Mouse (Mus musculus) MN1 (cell line): ENCODE measurements around the gene Tnrc6b.

Experiments
- DNase-seq: peaks from one replicate; pipeline ENCODE4 v3.0.0-alpha.2; 2016; ENCODE audit warnings: low spot score

The Tnrc6b gene

DNA sequence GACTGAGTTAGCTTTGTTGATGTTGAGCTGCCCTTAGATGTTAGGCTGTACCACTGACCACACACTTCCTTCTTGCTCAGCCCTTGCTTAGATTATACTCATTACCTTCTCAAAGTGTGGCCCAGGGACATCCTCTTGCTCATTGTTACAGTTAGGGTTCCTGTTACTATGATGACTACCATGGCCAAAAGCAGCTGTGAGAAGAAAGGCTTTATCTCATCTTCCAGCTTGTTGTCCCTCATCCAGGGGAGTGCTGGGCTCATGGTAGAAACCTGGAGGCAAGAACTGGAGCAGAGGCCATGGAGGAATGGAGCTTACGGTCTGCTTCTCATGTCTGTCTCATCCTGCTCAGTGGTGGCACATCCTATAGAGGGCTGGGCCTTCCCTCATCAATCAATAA, 28.9 kb downstream of the Tnrc6b start:
- no peak for DNase-seq

DNA sequence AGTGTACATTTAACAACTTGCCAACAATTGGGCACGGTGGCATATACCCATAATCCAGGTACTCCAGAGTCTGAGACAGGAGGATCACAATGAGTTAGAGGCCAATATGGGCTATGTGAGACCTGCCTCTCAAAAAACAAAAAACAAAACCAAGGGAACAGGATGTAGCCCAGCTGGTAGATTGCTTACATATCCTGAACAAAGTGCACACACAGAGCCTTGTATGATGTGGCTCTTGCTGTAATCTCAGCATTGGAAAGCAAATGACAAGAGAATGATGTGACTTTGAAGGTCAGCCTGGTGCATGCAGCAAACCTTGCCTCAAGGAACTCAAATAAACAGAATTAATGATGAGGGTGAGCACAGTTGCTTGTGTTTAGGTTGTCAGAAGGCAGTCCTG, 30.7 kb downstream of the Tnrc6b start:
- DNase-seq: no peak

DNA sequence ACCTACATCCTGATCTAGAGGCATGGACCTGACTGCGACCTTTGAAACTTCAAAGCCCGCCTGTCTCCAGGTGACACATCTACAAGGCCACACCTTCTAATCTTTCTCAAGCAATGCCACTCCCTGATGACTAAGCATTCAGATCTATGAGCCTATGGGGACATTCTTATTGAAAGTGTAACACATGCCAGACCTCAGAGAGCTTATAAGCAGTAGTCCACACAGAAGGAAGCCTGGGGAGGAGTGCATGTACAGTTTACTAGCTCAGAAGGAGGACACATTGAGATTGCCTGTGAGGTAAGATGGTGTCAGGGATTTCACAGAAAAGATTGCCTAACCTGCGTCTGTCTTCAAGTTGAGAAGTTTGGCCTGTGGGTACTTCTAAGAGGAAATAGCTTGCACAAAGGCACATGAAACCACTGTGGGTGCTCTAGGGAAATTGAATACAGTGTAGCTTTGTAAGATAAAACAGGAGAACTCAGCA, 31.9 kb downstream of the Tnrc6b start:
- DNase-seq: no peak

DNA sequence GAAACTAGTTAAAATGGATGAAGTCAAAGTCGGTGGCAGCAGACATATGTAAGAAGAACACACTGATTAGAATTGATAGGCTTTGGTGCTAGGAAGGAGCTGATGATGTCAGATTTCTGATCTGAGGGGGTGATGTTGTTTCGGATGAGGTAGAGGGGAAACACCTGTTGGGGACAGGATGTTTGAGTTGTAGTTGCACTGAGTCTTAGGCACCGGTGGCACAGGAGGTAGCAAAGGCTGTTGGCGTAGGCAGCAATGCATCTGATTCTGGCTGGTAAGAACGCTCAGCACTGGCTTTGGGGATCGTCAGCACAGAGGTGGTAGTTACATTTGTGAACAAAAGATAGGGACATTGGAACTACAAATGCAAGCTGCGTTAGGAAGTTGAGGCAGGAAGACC, 32.5 kb downstream of the Tnrc6b start:
- no peak for DNase-seq

DNA sequence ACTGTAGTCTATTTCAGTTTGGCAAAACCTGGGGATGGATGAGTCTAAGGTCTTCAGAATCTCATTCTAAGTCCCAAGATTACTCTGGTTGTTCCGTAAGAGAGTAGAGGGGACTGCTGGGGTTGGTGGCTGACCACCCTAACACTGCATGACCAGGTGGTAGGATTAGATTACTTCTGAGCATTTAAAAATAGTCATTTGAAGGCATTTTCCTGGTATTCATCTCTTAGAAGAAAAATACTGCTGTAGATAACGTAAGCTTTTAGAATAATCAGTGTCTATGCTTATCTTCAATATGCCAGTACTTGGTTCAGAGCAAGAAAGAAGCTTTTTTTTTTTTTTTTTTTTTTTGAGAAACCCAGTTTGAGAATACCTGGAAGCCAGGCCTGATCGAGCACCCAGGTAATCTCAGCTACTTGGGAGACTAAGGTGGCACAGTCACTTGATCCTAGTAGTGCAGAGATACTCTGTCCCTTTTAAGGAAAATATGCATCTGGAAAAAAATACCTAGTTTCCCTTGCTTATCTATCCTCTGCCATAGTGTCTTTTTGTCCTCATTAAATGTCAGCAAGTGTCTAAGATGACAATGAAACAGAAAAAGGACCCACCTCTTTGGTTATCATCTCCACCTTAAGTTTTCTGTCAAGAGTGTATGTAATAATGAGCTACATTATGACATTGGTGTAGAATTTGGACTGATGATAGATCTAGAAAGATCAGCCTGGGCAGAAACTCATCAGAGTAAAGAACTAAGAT, 33.7 kb downstream of the Tnrc6b start:
- DNase-seq: no peak

DNA sequence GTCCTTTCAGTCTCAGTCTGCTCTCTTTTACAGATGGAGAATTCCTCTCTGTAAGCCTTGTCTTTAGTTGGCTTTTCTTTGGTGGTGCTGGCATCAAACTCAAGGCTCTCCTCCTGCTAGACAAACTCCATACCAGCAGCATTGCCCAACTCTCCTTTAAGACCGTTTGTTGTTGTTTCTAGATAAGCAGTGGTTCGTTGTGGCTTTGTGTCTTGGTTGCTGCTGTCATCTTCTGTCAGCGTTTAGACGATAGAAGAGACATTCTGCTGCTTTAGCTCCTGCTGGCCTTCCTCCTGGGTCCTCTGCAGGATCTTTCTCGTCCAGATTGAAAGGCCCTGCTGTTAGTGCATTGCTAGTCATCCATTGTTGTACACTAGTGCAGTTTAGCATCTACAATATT, 37.9 kb downstream of the Tnrc6b start:
- no peak for DNase-seq

DNA sequence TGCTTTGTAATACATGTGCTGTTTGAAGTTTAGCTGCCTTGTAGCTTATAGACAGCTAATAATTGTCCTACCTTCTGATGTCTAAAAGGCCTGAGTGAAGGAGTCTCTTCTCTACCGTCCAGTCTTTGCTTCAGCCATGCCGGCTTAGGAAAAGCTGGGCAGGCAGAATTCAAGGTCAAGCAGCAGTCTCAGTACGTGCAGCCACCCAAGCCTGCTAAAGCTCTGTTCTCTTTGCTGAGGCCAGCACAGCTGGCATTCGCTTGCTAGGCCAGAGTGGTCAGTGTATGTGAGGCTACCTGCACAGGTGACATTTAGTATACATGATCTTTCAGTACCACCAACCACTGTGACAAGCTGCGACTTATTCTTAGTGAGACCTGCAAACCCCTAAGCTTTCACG, 42.2 kb downstream of the Tnrc6b start:
- DNase-seq: no peak

DNA sequence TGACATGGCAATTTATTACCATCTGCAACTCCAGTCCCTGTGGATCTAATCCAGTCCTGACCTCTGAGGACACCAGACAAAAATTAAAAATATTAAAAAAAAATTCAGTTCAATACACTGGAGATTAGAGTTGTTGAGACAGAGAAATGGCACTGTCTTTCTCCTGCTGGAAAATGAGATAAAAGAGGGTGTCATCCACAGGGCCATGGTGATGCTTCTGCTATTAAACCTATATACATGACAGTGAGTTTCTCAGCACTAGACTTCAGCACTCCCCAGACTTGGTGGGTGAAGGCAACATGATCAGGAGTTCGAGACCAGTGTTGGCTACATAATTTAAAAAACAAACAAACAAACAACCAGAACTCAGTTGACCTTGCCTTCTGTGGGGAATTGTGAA, 43.0 kb downstream of the Tnrc6b start:
- no peak for DNase-seq

DNA sequence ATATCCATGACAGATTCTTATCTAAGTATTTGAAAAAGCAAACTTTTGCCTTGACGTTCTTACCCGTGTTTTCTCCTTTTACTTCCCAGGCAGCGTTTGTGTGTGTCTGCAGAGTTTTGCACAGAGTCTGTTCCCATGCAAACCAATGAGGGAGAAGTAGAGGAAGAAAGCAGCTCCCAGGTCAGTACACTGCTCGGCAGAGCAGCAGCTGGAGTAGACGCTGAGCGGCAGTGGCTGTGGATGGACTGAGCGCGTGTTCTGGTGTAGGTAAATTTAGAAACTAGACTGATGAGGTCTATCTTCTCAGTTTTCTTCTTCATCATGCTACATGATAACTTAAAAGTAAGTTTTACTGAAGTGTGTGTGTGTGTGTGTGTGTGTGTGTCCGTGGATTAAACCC, 48.3 kb downstream of the Tnrc6b start:
- DNase-seq: no peak

DNA sequence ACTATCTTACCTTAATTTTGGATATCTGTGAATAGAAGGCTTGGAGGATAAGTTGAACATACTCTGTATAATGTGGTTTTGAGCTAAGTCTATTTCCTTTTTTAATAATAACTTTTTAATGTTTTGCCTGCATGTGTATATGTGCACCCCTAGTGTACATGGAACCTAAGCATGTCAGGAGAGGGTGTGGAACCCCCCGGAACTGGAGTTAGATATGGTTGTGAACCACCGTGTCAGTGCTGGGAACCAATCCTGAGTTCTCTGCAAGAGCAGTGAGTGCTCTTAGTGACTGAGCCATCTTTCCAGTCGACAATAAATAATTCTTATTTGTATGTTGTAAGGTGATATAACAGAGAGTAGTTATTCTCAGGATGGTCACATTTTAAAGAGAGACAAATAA, 49.4 kb downstream of the Tnrc6b start:
- DNase-seq: no peak

DNA sequence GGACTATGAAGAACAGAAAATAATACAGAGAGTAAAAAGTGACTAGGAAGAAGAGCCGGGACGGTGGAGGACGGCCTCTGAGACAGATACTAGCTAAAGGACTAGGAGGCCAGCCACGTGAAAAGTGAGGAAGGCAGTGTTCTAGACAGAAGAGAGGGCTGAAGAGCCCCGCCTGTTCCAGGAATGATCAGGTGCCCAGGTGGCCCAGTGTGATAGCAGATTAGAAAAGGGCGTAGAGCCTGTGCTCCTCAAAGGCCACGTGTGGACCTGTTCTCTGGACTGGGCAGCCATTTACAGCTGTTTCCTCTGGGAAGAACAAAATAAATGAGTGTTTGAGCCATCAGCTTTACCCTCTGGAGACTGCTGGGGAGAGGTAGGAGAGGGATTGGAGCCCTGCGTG, 49.8 kb downstream of the Tnrc6b start:
- no peak for DNase-seq

DNA sequence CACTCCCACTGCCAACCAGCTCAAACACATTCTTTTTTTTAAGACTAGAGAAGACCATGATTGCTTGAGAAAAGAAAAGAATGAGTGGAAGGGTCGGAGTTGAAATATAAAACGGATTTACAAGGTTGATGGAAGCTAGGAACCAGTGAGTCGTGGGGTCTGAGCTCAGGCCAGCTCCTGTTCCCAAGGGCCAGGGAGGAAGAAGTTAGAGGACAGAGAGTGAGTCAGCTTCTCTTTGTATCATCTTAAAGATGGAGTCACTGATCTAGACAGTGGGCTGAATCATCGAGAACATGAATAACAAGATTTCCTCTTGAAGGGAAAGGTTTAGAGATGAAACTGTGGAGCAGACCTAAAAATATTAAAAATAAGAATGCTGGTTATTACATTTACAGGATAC, 51.5 kb downstream of the Tnrc6b start:
- peak; percentile 21 for DNase-seq

DNA sequence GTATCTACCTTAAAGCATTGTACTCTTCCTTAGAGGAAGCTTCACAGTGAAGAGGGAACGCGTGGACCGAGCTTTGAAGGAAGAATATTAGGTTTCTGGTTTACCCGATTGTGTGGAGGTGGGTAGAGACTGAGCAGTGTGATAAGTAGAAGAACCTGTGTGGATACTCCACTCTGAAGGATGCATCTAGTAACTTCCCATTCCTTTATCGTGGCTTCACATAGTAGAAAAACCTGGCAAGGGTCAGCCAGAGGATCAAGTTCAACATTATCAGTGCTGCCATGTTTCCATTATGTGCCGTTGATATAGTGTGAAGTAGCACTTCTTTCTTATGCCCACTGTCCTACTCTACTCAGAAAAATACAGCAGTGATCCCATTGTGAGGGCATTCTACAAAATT, 53.6 kb downstream of the Tnrc6b start:
- DNase-seq: no peak

DNA sequence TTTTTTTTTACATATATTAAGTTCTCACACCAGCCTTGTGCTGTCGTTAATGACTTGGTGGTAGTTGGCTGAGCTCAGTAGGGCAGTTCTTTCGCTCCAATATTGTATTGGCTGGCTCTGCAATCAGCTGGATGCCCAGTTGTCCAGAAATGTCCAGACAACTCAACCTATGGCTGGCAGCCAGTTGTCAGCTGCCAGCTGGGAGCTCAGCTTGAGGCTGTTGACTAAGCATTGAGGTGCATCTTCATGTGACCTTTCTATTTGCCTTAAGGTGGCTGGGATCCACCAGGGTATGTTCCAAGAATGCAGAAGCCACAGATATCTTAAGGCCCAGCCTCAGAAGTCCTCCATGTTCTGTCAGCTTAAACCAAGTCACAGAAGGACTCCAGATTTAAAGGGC, 54.3 kb downstream of the Tnrc6b start:
- no peak for DNase-seq

DNA sequence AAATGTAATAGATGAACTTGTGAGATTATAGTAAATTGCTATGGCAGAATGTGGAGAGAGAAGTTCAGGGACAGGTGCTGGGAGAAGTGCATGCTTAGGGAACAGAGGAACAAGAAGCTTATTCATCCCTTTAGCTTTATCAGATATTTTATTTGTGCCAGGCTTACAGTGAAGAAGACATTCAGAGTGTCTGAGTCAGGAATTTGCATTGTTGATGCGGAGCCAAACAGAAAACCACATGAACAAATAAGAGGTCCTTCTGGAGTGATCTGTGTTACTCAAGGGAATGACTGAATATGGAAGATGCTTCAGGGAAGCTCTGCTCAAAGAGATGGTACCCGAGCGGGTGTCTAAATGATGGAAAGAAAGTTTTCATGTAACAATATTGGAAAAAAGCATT, 57.1 kb downstream of the Tnrc6b start:
- no peak for DNase-seq

DNA sequence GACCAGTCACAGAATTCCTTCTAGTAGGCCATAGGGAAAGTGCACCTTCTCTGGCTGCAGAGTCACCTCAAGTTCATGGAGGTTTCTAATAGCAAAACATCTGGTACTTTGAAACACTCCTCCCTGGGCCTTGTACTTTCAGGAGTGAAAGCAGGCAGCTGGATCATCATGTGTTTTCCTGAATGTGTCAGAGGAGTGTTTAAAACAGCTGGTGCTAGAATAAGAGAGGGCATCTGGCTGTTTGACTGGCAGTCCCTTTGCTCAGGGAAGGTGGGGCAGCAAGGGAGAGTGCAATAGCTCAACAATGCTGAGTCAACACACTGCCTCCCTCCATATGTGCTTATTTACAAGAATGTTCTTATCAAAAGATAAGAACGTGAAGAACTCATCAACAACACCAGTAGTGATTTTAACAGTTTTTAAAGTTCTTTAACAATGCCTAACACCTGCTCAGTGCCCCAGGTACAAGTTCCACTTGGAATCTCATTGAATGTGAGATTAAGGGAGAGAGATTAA, 60.9 kb downstream of the Tnrc6b start:
- no peak for DNase-seq

DNA sequence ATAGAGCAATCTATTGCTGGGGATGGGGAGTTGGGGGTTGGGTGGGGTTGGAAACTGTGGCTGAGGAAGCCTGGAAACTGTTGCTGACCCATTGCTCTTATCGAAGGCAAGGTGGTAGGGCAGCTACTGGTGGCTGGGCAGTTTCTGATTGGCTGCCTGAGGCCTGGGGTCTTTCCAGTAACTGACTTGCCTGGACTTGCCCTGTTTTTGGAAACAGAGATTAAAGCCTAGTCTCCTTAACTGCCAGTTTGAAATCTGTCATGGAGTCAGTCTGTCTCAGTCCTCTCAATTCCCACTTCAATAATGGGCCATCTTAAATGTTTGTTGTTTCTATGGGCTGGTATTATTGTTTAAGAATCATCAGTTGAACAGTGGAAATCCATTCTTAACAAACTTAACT, 63.6 kb downstream of the Tnrc6b start:
- no peak for DNase-seq

DNA sequence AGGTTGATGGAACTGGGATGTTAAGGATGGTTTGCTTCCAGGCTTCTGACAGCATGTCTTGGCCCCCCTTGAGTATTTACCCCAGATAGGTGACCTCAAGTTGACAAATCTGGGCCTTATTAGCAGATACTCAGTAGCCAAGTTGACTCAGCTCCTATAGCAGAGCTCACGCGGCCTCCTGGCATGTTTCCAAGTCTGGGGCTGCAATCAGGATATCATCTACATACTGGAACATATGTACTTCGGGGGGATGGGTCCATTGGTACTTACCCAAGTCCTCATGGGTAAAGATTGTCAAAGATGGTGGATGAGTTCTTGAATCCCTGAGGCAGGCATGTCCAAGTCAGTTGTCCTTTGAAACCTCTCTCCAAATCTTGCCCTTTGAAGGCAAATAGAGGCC, 67.9 kb downstream of the Tnrc6b start:
- no peak for DNase-seq

DNA sequence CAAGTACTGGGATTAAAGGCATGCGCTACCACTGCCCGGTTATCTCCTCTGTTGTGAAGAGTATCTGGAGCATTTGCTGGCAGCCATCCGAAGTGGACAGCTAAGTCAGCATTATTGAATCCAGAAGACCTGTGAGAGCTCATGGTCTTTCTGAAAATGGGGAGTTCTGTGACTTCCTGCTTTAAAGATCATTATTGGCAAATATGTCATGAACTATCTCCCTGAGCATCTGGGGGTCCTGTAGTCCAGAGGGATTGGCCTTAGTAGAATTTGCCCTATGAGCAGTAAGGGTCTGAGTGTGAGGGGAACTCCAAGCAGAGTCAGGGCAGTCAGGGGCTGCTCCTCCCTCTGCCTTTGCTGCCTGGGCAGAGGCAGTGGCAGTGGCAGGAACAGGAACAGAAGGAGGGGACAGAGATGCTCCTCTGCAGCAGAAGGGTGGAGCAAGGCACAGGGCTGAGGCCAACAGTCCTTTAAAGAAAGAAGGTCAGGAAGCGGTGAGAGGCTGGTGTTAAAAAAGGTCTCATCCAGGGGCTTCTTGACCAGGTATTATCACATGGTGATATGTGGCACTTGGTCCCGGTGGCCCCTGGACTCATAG, 69.1 kb downstream of the Tnrc6b start:
- no peak for DNase-seq

DNA sequence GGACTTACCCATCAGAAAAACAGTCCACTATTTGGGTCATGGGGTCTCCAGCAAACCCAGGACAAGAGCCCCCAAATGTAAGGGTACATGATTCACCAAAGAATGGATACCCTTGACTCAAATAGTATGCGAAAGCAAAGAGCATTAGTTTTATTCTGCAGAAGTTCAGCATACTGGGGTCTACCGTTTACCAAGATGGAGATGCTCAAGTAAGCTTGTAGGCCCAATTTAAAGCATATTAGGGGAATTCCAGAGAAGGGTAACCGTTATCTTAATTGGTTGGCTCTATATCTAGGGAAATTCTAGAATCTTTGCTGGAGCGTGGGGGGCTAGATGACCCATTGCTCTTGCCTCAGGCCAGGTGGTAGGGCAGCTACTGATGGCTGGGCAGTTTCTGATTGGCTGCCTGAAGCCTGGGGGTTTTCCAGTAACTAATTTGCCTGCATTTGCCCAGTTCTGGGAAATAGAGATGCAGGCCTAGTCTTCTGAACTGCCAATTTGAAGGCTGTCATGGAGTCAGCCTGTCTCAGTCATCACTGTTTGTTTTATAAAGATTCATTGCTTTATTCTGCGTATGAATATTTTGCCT, 70.2 kb downstream of the Tnrc6b start:
- DNase-seq: no peak

DNA sequence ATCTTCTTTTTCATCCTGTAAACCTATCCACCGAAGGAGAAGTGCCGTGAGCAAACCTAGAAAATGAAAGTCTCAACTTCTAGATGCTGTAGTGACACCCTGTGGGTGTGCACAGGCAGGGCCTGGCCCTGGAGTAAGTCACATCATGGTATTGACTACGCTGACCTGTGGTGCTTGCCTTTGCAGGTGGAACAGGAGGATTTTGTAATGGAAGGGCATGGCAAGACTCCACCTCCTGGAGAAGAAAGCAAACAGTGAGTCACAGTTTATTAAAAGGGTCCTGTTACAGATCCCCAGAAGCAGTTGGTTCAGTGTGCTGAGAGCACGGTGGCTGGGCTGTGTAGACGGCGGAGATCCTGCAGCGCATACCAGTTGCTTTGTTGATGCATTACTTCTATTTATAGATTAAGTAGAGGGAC, 73.4 kb downstream of the Tnrc6b start:
- peak; percentile 58 for DNase-seq

DNA sequence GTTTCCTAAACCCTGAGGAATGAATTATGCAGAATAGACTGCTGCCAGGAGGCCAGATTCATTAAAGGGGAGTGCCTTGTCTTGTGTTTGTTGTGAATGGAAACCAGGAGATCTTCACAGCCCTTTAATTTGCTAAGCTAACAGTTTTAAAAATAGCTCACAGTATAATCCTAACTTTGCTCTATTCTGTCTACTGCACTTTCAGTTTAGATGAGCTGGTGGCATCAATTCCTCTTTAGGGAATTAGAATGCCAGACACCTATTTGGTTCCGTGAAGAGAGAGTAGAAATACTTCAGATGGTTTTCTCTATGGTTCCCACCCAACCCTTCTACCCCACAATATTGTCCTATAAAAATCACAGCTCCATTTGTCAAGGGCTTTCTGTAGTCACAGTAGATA, 74.6 kb downstream of the Tnrc6b start:
- DNase-seq: no peak

DNA sequence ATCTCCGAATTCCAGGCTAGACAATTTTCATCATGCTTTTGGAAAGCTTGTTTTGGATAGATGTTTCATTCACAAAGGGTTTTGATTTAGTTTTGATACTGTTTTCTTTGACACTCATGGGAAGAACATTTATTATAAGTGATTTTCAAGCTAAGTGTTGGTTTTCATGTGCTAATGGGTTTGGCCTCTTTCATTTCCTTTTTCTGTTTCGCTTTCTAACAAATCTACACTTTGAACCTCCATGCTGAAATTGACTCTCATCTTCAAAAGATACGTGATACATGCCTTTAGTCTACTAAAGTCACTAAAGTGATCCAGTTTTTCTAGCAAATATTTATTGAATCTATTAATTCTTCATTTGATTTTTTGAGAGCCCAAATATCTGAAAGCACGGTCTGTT, 76.6 kb downstream of the Tnrc6b start:
- no peak for DNase-seq
